Mouse (Mus musculus) inflammation-experienced regulatory T-cells, adult 6 months (primary cell): Measurements from ENCODE around the gene Carnmt1. TPM values are rescaled to one million over a fixed set of nuclear protein-coding genes. Genes with fewer than 3 reads are reported as not detected.

Source experiments
- ATAC-seq: one replicate; pipeline ENCODE4 v1.8.0; 2017
- polyA plus RNA-seq, 3 experiments: library from polyadenylated mRNA; unstranded; fragments of 100-300 nt; shearing (Covaris generic); gene quantifications; one replicate each; pipeline ENCODE4 v1.2.1; 2017

Gene Carnmt1
- polyA plus RNA-seq, 3 experiments from 2014 or later = 3.2 to 5.2 (median 3.8) TPM

GRCm38 (mm10) chr19:18713357-18713756 is 42.8 kb downstream of the Carnmt1 start:
- ATAC-seq = peak; percentile 28

- no peak for ATAC-seq
These were observed 45.8 kb downstream of the Carnmt1 start for GRCm38 (mm10) chr19:18716374-18716773.

DNA sequence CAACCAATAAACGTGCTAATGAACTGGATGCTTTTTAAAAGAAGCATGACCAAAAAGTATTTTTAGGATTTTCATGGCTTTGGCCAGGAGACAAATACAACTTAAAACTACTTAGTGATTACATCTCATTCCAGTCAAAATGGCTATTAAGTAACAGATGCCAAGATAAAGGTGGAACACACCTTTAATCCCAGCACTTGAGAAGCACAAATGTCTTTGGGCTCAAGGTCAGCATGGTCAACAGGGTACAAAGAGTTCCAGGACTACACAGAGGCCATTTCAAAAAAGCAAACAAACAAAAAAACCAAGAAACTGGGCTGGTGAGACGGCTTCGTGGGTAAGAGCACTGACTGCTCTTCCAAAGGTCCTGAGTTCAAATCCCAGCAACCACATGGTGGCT is 49.8 kb downstream of the Carnmt1 start:
- no peak for ATAC-seq

GRCm38 (mm10) chr19:18725186-18725585 is 54.6 kb downstream of the Carnmt1 start:
- no peak for ATAC-seq

GRCm38 (mm10) chr19:18730255-18730654 is 59.7 kb downstream of the Carnmt1 start:
- ATAC-seq = no peak

- ATAC-seq = no peak
These were observed 60.5 kb downstream of the Carnmt1 start for GRCm38 (mm10) chr19:18731077-18731476.

- ATAC-seq = no peak
These were observed 65.3 kb downstream of the Carnmt1 start for GRCm38 (mm10) chr19:18735901-18736300.

- no peak for ATAC-seq
These were observed 68.6 kb downstream of the Carnmt1 start for GRCm38 (mm10) chr19:18739146-18739545.

- no peak for ATAC-seq
These were observed 73.4 kb downstream of the Carnmt1 start for GRCm38 (mm10) chr19:18743946-18744345.

DNA sequence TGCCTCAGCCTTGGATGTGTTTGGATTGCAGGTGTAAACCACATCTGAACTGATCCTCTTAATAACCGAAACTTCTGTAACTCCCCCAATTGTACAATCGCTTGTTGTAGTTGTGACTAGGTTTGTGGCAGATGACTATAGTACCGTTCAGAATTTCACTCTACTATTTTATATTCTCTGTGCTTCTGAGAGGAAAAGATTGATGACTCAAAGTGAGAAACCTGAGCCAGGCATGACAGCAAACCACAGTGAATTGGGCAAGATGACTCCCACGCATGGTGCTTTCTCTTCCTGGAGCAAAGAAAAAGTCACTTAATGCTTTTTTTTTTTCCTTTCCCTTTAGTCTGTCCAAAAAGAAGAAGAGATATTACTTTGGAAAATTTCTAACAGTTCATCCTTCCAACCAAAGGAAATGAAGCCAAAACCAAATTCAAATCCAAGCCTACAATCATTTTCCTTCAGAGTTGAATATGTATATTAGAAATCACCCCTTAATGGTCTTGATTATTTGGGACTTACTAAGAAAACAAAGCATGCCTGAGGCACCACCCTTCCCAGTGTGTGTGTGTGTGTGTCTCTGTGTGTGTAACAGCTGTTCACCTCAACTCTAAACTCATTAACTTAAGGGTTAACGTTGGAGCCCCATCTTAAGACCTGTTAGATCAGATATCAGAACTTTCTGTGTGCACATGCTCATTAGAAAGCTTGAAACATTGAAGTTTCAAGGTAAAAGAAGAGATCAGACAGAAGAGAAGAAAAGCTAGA is 76.2 kb downstream of the Carnmt1 start:
- peak; percentile 87 for ATAC-seq

DNA sequence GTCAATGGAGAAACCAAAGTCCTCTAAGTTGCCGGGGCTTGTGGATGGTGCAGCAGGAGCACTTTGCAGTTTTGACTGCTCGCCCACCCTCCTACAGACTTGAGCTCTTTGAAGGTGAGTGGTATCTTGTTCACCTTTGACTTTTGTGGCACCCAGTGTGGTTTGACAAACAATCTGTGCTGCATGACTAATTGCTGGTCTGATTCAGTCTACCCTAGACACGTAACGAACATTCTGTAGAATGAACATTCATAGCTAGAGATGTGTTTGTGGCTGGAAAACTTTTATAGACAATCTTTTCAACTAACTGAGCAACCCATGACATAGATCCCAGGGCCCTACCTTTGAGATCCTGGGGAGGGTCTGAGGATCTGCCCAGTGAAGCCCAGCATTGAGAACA is 76.8 kb downstream of the Carnmt1 start:
- peak; percentile 29 for ATAC-seq

DNA sequence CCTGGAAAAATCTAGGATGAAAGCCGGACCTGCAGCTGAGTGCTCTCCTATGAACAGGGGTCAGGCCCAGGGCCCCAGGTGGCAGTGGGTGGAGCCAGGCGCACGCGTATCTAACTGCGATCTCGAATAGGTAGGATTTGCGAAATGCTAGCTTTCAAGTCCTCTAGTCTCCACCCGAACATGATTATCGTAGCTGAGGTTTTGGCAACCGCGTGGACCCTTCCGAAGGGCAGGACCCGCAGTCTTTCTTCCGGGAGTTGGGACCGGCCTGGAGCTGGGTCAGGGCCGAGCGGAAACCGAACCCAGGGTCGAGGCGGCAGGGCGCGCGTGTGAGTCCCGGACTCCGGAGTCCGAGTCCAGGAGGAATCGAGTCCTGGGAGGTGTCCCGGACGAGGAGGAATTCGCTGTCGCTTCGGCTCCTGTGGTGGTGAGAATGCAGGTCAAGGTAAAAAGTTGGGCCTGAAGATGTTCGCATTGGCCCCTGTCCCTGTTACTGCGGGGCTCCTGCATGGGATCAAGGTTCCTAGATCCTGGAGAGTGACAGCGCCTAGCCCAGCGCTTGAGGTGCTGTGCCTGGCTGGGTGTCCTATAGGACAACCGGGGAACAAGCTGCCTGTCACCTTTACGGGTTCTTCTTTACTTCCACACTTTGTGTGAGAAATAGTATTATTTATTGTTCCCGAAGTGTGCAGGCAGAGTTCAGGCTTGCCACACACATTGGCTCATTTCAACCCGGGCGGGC is 79.2 kb downstream of the Carnmt1 start, which contains the start of gene Trpm6:
Gene Trpm6 (plus strand): TSS at position 386 of the 742 bp plus-strand sequence.
- ATAC-seq = no peak

Other genes starting within 250 kb of the Carnmt1 start
- 100 to 1,000 TPM in 1 of 3 experiments, 10 to 100 TPM in 2; 87.5 to 260 (median 96.7) TPM for gene Ostf1, start 38.9 kb upstream of the Carnmt1 start, polyA plus RNA-seq
- 10 to 100 TPM in 1 of 3 experiments, 1 to 10 TPM in 2; 6.7 to 16.1 (median 8.9) TPM for gene Nmrk1, start 38.8 kb upstream of the Carnmt1 start, polyA plus RNA-seq
- gene D030056L22Rik, start 42.4 kb downstream of the Carnmt1 start, polyA plus RNA-seq = 1 to 10 TPM; 2.5 to 5.9 (median 3.0) TPM
- under 1 TPM; 0.23 to 0.51 (median 0.46) TPM for gene Trpm6, start 79.2 kb downstream of the Carnmt1 start, polyA plus RNA-seq